ENCODE assay signal across 8 mouse cellular contexts in genomic region chr2:38668802-38669580, GRCm38 (mm10). TPM values are rescaled to one million over a fixed set of nuclear protein-coding genes. Genes with fewer than 3 reads are reported as not detected.
DNase-seq lines count a peak whose midpoint lies in the region; ATAC-seq and TF ChIP-seq lines count a peak whose summit lies in the region.

No protein-coding gene starts in this region.

- no peak for TF ChIP-seq EP300 in liver, postnatal 0 days (IDR thresholded peaks at IDR 0.05; ENCODE audit: low read depth)

- 13% methylated on average over 17 of the region's 17 CpGs for WGBS in intestine, embryonic 15.5 days
- WGBS in liver, postnatal 0 days (ENCODE audit: insufficient replicate concordance), result 12% methylated on average over 17 of the region's 17 CpGs
- WGBS in stomach, embryonic 14.5 days, result 14% methylated on average over 17 of the region's 17 CpGs
- 25% methylated on average over 17 of the region's 17 CpGs for WGBS in cerebellum, adult 2 months

- no peaks in the 10 kb centered on the region; the same call in 1 of the 2 replicates for H3K4me1 ChIP-seq in intestine, embryonic 15.5 days (replicated peaks)
- H3K4me1 ChIP-seq in liver, postnatal 0 days (ENCODE audit: insufficient read depth), result no peaks in the 10 kb centered on the region; the same call in 1 of the 2 replicates
- H3K4me1 ChIP-seq in stomach, embryonic 14.5 days (ENCODE audit: control insufficient read depth, insufficient read depth, low read length), result no peaks in the 10 kb centered on the region
- H3K4me1 ChIP-seq in cerebellum, adult 2 months (ENCODE audit: control insufficient read depth, insufficient read depth, low read length), result no peaks in the 10 kb centered on the region; the same call in 1 of the 2 replicates

- ATAC-seq in intestine, embryonic 15.5 days, result peak; percentile 91
- peak; percentile 82 for ATAC-seq in liver, postnatal 0 days
- peak; percentile 86 for ATAC-seq in stomach, embryonic 14.5 days (ENCODE audit: insufficient number of reproducible peaks, insufficient read depth, low FRiP score, low read depth)

- peak; percentile 31; the same call in 1 of the 2 replicates for TF ChIP-seq CTCF in liver, postnatal 0 days (IDR thresholded peaks at IDR 0.05; ENCODE audit: low read depth)
- no peak for TF ChIP-seq CTCF in cerebellum, adult 2 months (IDR thresholded peaks at IDR 0.05; ENCODE audit: borderline replicate concordance, insufficient read depth, low read depth, low read length)

- H3K4me3 ChIP-seq in intestine, embryonic 15.5 days (replicated peaks), result no peak overlapping the region
- no peak overlapping the region for H3K4me3 ChIP-seq in liver, postnatal 0 days (ENCODE audit: low read depth, low read length)
- no peak overlapping the region for H3K4me3 ChIP-seq in stomach, embryonic 14.5 days (ENCODE audit: low read depth, low read length)
- H3K4me3 ChIP-seq in cerebellum, adult 2 months (replicated peaks; ENCODE audit: insufficient read depth, low read depth, low read length), result no peak overlapping the region

- no peak overlapping the region for H3K27ac ChIP-seq in intestine, embryonic 15.5 days
- H3K27ac ChIP-seq in liver, postnatal 0 days (ENCODE audit: low read depth), result no peak overlapping the region
- no peak overlapping the region for H3K27ac ChIP-seq in stomach, embryonic 14.5 days (ENCODE audit: low read length)
- no peak overlapping the region for H3K27ac ChIP-seq in cerebellum, adult 2 months (ENCODE audit: insufficient read depth, low read length)

- H3K9me3 ChIP-seq in intestine, embryonic 15.5 days, result no peaks in the 10 kb centered on the region
- no peaks in the 10 kb centered on the region for H3K9me3 ChIP-seq in liver, postnatal 0 days (ENCODE audit: low read length)
- H3K9me3 ChIP-seq in stomach, embryonic 14.5 days (ENCODE audit: control insufficient read depth, low read depth, low read length), result no peaks in the 10 kb centered on the region

- H3K9ac ChIP-seq in intestine, embryonic 15.5 days, result no peak overlapping the region
- H3K9ac ChIP-seq in liver, postnatal 0 days (replicated peaks), result no peak overlapping the region
- H3K9ac ChIP-seq in stomach, embryonic 14.5 days (replicated peaks; ENCODE audit: low read depth, low read length), result no peak overlapping the region

- H3K27me3 ChIP-seq in intestine, embryonic 15.5 days (replicated peaks), result peaks cover 14% of the 10 kb centered on the region; the same call in 1 of the 2 replicates
- H3K27me3 ChIP-seq in liver, postnatal 0 days (ENCODE audit: insufficient read depth, low read length), result 0 out of 2 replicates have a peak, but pooled peaks cover 4% of the 10 kb centered on the region
- H3K27me3 ChIP-seq in stomach, embryonic 14.5 days (ENCODE audit: control insufficient read depth, insufficient read depth, low read length), result no peaks in the 10 kb centered on the region
- H3K27me3 ChIP-seq in cerebellum, adult 2 months (ENCODE audit: control insufficient read depth, insufficient read depth, low read length), result no peaks in the 10 kb centered on the region

- H3K4me2 ChIP-seq in intestine, embryonic 15.5 days (replicated peaks), result peak overlapping the region; percentile 34
- H3K4me2 ChIP-seq in liver, postnatal 0 days (ENCODE audit: low read depth, low read length), result peak overlapping the region; percentile 42; the same call in 1 of the 2 replicates
- H3K4me2 ChIP-seq in stomach, embryonic 14.5 days (replicated peaks; ENCODE audit: low read depth, low read length), result peak overlapping the region; percentile 17; the same call in 1 of the 2 replicates

- peak; percentile 58 to 79 for DNase-seq in adrenal gland, adult (ENCODE audit: inconsistent age in 2 of 2, low spot score in 1 of 2)
- DNase-seq in adrenal gland, adult 8-10 months, result no peak
- DNase-seq in embryo, embryonic 11 days, result peak; percentile 77
- DNase-seq in liver, postnatal 0 days, result peak; percentile 52
- no peak for DNase-seq in cerebellum, adult 2 months
- no peak for DNase-seq in frontal cortex, postnatal 25 days (ENCODE audit: low spot score in 2 of 2)

- no peak for TF ChIP-seq POLR2A in cerebellum, adult 2 months (IDR thresholded peaks at IDR 0.05; ENCODE audit: borderline replicate concordance, insufficient read depth, low read length)

- no peaks in the 10 kb centered on the region for H3K36me3 ChIP-seq in intestine, embryonic 15.5 days
- H3K36me3 ChIP-seq in liver, postnatal 0 days (replicated peaks; ENCODE audit: insufficient read depth, low read length), result no peaks in the 10 kb centered on the region
- H3K36me3 ChIP-seq in stomach, embryonic 14.5 days (ENCODE audit: control insufficient read depth, insufficient read depth, low read length), result no peaks in the 10 kb centered on the region

RNA-seq across cellular contexts. Expression of gene Psmb7, which starts 25.1 kb away (rescaled TPM):
- total RNA-seq in adrenal gland, adult 8-10 months (2022), result 100 to 1,000 TPM; 232 to 337 (median 283) TPM
- polyA plus RNA-seq in intestine, embryonic 15.5 days (2015; fragmentation: Nextera tagmentation; extraction: Ambion mirVana), result 243 and 247 TPM in 2 replicates
- polyA plus RNA-seq in liver, postnatal 0 days (2015; fragmentation: Nextera tagmentation; extraction: Ambion mirVana), result 112 and 120 TPM in 2 replicates
- 232 and 242 TPM in 2 replicates for polyA plus RNA-seq in stomach, embryonic 14.5 days (2014; fragmentation: Nextera tagmentation; extraction: Ambion mirVana)
- 294 and 310 TPM in 2 replicates for polyA plus RNA-seq in cerebellum, adult 2 months (2012; rRNA removed)

RNA-seq across cellular contexts. Expression of gene Nr5a1, which starts 45.4 kb away (rescaled TPM):
- total RNA-seq in adrenal gland, adult 8-10 months (2022), result 100 to 1,000 TPM; 272 to 809 (median 569) TPM
- 0.05 and 1.1 TPM in 2 replicates for polyA plus RNA-seq in intestine, embryonic 15.5 days (2015; fragmentation: Nextera tagmentation; extraction: Ambion mirVana)
- polyA plus RNA-seq in liver, postnatal 0 days (2015; fragmentation: Nextera tagmentation; extraction: Ambion mirVana), result not detected in 2 replicates
- 0.28 and 0.41 TPM in 2 replicates for polyA plus RNA-seq in stomach, embryonic 14.5 days (2014; fragmentation: Nextera tagmentation; extraction: Ambion mirVana)
- 0.05 TPM in 1 of 2 replicates, not detected in the other for polyA plus RNA-seq in cerebellum, adult 2 months (2012; rRNA removed)

Comparison
In these comparisons a context has a peak if more than half of its experiments do, and no peak if none do; other contexts are left out.
1. DNase-seq: peak in adrenal gland, adult (2 of 2), embryo, embryonic 11 days (single experiment) and liver, postnatal 0 days (single experiment); none in adrenal gland, adult 8-10 months (single experiment), cerebellum, adult 2 months (0 of 2) and frontal cortex, postnatal 25 days (0 of 2).
2. Peak in every context shown above with its lines, with median percentiles within 50 percentile points of each other: ATAC-seq and H3K4me2 ChIP-seq.